Mouse (Mus musculus) lung, postnatal 10 days (tissue): ENCODE data around the gene Slc9b2.
A peak's percentile ranks its signal among the peaks of the same experiment; 100 is the strongest.

ENCODE experiments used
- DNase-seq: peaks from one replicate; pipeline ENCODE4 v3.0.0; 2021

The Slc9b2 gene

GRCm38 (mm10) chr3:135307411-135308259 is at the start of gene Slc9b2:
Slc9b2 (plus strand) TSS chr3:135307700.
- DNase-seq: peak; percentile 36

- no peak for DNase-seq
These were observed 48.6 kb upstream of the Slc9b2 start for GRCm38 (mm10) chr3:135258919-135259318.

- DNase-seq: no peak
These were observed 47.3 kb upstream of the Slc9b2 start for GRCm38 (mm10) chr3:135260233-135260632.

GRCm38 (mm10) chr3:135268616-135269015 is 38.9 kb upstream of the Slc9b2 start:
- DNase-seq: no peak

- DNase-seq: no peak
These were observed 38.0 kb upstream of the Slc9b2 start for GRCm38 (mm10) chr3:135269391-135269990.

- DNase-seq: no peak
These were observed 34.9 kb upstream of the Slc9b2 start for GRCm38 (mm10) chr3:135272627-135273026.

- peak; percentile 44 for DNase-seq
These were observed 34.5 kb upstream of the Slc9b2 start for GRCm38 (mm10) chr3:135273047-135273446.

GRCm38 (mm10) chr3:135280160-135280559 is 27.3 kb upstream of the Slc9b2 start:
- DNase-seq: no peak

GRCm38 (mm10) chr3:135280669-135281415 is 26.7 kb upstream of the Slc9b2 start, which contains the start of gene Bdh2:
Bdh2 (plus strand) TSS chr3:135281221.
- DNase-seq: peak; percentile 92

GRCm38 (mm10) chr3:135281701-135282100 is 25.8 kb upstream of the Slc9b2 start:
- no peak for DNase-seq

- no peak for DNase-seq
These were observed 22.2 kb upstream of the Slc9b2 start for GRCm38 (mm10) chr3:135285256-135285655.

GRCm38 (mm10) chr3:135285807-135286206 is 21.7 kb upstream of the Slc9b2 start:
- DNase-seq: no peak

GRCm38 (mm10) chr3:135288138-135288750 is 19.3 kb upstream of the Slc9b2 start:
- no peak for DNase-seq

GRCm38 (mm10) chr3:135289148-135289547 is 18.4 kb upstream of the Slc9b2 start:
- DNase-seq: no peak

GRCm38 (mm10) chr3:135290249-135290894 is 17.1 kb upstream of the Slc9b2 start:
- peak; percentile 68 for DNase-seq

GRCm38 (mm10) chr3:135293703-135294102 is 13.8 kb upstream of the Slc9b2 start:
- no peak for DNase-seq

GRCm38 (mm10) chr3:135295559-135295958 is 11.9 kb upstream of the Slc9b2 start:
- DNase-seq: no peak

GRCm38 (mm10) chr3:135298560-135298959 is 8.9 kb upstream of the Slc9b2 start:
- no peak for DNase-seq

GRCm38 (mm10) chr3:135300081-135300480 is 7.4 kb upstream of the Slc9b2 start:
- DNase-seq: no peak

- no peak for DNase-seq
These were observed 3.4 kb upstream of the Slc9b2 start for GRCm38 (mm10) chr3:135304060-135304459.

GRCm38 (mm10) chr3:135304566-135304965 is 2.9 kb upstream of the Slc9b2 start:
- DNase-seq: no peak

GRCm38 (mm10) chr3:135312916-135313491 is 5.5 kb downstream of the Slc9b2 start:
- DNase-seq: no peak
